Mouse (Mus musculus): ENCODE measurements around the gene Gm30302. TPM values are rescaled to one million over a fixed set of nuclear protein-coding genes. Genes with fewer than 3 reads are reported as not detected.
"Not testable (repeated sequence)": the region's sequence is repeated elsewhere in the genome, so short reads cannot be mapped to it uniquely, and the experiment has no call there.

The Gm30302 gene
- not detected for total RNA-seq (2022)

DNA sequence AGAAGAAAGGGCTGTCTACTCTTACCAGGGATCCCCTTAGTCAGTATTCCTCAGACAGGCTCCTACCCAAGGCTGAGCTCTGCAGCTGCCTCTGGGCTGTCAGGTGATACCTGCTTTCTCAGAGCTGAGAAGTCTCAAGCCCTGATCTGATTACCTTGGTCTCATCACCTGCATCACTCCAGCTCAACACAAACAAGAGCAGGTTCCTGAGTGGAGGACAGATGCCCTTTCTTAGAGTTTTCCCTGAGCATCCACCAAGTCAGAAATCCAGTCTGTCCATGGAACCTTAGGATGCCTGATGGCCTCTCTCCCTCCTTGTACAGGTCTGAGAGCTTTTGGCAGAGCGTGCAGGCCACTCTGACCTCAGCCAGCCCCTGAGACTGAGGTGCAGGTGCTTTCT lies at the start of gene Gm30302:
Gene Gm30302 (minus strand): TSS at position 101 of the 400 bp plus-strand sequence.
- no peak for DNase-seq (ENCODE audit: low spot score in 2 of 2)

DNA sequence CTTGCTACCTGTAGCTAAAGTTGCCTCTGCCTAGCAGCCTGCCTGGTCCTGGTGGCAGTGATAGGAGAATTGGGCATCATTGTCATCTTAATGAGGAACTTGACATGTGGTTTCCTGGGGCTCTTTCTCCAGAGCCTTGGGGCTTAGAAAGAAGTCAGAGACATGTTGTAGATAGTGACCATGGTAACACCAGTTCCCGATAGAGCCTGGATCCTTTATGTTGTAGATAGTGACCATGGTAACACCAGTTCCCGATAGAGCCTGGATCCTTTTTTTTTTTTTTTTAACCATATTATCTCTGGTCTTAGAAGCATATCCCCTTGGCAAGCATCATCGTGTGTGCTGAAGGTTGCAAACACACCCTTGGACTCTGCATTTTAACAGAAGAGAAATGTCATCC lies 48.0 kb upstream of the Gm30302 start:
- DNase-seq (ENCODE audit: low spot score in 2 of 2): no peak

DNA sequence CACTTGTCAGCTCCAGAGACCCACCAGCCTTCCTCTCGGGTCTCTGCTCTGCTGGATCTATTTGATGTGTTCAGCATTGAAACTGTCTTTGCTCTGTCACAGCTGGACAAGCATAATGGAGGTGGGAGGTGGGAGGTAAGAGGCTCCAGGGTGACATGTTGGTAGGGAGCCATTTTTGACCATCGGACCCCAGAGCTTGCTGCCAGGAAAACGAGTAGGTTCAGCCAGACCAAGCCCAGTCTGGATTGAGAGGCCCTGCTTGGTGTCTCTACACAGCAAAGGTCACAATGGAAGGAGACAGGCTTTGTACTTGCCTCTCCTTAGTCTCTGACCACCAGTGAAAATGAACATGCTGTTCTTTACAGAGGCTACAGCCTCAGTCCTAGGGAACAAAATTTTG lies 47.3 kb upstream of the Gm30302 start:
- no peak for DNase-seq (ENCODE audit: low spot score in 2 of 2)

DNA sequence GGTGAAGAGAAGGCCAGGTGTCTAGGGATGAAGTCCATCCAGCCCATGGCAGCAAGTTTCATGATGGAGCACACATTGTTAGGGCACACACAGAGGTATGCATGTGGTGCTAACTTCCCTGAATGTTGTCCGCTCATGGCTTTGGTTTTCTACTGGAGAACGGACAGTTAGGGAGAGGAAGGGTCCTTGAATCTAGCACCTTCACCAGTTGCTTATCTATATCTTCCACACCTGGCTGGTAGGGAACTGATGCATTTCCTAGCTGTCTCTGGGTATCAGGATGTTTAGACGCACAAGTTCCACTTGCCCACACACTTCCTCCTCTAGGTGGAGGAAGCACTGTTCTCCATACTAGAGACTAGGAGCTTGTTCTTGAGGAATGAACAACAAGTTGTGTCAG lies 46.9 kb upstream of the Gm30302 start:
- DNase-seq (ENCODE audit: low spot score in 2 of 2): no peak

DNA sequence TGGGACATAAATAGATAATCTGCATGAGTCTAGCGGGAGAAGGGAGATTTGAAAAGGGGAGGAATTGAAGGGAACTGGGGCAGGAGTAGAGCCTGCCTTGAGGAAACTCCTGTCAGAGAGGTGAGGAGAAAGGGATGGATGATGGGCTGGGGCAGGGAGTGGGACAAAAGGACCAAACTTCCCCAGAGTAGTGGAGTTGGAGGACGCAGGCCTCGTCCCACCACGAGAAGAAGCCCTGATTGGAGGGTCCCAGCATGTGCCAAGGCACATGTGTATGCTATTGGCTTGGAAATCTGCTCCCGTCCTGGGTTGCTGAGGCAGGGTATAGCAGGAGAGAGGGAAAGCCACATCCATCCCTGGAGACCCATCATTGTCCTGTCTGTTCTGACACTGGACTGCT lies 45.3 kb upstream of the Gm30302 start:
- DNase-seq (ENCODE audit: low spot score in 2 of 2): no peak

DNA sequence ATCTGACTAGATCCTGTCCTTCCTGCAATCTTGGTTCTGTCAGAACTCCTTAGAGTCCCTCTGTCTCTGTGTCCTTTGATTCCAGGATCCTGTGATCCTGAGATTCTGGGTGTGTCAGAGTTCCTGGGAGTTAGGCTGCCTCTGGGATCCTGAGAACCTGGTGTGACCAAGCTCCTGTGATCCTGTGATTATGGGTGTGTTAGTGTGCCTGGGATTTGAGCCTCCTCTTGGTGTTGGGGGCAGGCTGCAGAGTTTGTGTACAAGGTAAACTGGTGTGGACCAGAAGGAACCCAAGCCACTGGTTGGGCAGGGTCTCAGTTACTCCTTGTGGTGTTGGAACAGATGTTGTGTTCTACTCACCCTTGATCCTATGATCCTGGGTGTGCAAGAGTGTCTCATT lies 42.4 kb upstream of the Gm30302 start:
- no peak for DNase-seq (ENCODE audit: low spot score in 2 of 2)

DNA sequence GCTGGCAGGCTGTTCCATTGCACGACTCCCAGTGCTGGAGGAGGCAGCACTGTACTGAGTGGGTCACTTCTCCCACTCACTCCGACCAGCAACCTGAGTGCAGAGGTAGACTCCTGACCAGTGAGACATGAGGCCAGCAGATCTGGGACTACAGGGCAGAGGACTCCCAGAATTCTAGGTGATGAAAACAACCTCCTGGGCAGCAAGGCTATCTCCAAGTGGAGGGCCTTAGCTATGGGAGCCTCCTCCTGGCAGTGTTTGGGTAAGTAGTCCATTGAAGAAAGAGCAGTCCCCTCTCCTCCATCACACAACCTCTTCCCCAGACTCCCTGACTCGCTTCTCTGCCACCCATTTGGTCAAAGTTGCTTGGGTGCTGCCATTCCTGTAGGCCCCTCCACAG lies 31.6 kb upstream of the Gm30302 start:
- no peak for DNase-seq (ENCODE audit: low spot score in 2 of 2)

DNA sequence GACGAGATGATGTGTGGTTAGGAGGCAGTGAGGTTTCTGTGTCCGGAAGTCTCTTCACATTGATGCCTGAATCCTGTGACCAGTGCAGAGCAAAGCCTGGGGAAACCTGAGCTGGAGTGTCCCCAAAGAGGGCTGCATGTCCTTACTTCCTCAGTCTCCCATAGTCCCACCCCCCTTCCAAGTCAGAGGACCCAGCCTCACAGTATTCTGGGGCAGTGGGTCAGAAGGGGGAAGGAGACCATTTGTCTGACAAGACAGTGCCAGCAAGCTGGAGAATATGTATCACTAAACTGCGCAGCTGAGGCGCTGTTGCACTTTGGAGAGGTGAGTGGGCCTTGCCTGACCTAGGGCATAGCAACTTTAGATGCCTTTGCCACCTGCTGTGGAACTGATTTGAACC lies 26.5 kb upstream of the Gm30302 start:
- DNase-seq (ENCODE audit: low spot score in 2 of 2): no peak

DNA sequence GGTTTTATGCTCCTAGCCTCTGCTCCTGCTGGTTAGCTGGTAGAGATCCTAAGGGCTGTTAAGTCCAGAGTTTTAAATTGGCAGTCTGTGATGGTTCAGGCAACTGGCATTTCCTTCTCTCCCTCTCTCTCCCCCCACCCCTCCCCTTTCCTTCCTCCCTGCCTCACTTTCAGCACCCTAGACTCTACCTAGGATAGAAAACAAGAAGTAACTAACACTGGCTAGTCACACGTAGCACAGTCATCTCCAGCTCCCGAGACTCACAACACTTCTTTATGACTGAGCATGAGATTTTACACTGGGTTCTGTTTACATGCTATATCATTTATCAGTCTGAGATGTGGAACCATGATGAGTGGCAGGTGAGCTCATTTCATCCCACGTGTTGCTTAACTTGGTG lies 16.2 kb upstream of the Gm30302 start:
- no peak for DNase-seq (ENCODE audit: low spot score in 2 of 2)

DNA sequence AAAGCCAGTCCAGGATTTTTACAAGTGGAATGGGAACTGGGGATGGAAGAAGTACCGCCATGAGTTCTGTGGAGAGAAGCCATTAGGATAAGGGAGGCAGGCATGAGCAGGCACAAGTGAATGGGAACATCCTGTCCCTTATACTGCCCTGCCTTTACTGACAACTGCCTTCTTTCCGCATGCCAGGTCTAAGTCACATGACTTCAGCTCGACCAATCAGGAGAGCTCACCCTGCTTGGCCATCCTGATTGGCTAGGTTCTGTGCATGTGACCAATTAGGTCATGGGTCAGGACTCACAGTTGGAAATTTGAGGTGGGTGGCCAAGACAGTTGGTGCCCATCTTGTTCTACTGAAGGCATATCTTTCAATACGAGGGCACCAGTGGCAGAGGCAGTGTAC lies 15.6 kb upstream of the Gm30302 start:
- DNase-seq (ENCODE audit: low spot score in 2 of 2): no peak

DNA sequence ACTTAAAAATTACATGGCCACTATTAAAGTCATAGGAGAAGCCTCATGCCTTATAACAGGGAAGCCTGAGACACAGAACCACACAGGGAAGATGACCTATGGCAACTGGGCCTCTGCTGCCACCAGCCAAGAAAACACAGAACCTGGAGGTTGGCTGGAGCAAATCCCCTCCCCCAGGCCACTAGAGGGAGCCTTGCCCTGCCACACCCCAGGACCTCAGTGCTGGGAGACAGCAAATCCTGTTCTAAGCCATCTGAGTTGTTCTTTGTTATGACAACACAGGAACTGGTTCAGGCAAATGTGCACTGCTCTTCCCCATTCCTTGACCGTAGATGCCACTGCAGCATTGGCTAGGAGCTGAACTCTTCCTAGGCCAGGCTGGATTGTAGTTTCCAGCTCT lies 8.3 kb upstream of the Gm30302 start:
- no peak for DNase-seq (ENCODE audit: low spot score in 2 of 2)

DNA sequence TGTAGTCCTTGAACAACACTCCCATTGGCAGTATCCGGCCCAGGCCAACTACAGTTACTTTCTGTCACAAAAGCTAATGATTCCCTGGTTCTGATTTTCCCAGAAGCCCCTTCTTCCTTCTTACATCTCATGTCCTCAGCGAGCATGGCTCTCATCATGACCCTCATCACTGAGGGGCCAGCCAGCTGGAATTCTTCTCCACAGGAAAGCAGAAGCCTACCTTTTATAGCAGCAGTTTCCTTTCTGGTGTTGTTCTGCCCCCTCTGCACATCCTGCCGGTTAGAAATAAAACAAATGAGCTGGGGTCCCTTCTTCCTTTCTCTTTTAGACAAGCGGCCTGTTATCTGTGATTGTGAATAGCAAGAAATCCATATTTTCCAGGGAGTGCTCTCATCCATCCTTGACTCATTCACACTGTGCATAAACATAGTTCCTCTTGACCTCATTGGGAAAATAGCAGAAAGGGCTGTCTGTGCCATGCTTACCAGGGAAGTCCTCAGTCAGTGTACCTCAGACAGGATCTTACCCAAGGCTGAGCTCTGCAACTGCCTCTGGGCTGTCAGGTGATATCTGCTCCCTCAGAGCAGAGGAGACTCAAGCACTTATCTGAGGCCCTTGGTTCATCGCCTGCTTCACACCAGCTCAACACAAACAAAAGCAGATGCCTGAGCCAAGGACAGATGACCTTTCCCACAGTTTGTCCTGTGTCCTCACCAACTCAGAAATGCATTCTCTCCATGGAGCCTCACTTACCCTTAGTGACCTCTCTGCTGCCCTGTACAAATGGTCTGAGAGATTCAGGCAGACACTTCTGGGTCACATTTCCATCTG lies 10.0 kb downstream of the Gm30302 start:
- DNase-seq (ENCODE audit: low spot score in 2 of 2): no peak

DNA sequence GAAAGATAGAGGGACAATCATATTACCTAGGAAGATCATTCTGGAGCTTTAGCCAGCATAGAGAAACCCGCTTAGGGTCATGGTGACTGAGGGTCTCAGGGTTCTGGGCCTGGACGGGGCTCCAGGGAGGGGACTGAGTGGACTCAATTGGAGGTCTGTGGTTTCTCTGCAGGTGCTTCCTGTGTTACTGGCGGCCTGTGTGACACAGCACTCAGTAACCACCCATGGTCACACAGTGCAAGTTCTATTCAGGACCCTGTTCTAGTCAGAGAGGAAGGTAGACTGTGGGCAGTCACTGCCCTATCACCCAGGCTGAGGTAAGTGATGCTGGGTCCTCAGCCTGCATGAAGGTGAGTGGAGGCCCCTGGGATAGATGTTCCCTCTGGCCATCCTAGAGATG lies 14.9 kb downstream of the Gm30302 start:
- no peak for DNase-seq (ENCODE audit: low spot score in 2 of 2)

DNA sequence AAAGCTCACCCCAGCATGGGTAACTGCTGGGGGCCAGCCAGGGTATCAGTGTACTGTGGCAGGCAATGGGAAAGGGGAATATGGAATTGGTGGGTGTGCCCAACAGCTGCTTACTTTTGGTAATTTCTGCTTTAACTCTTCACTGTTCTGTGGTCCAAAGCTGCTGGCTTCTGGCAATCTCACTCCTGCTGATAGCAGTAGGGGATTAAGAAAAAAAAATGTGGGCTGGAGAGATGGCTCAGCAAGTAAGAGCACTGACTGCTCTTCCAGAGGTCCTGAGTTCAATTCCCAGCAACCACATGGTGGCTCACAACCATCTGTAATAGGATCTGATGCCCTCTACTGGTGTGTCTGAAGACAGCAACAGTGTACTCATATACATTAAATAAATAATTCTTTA lies 27.3 kb downstream of the Gm30302 start:
- DNase-seq (ENCODE audit: low spot score in 2 of 2): not testable (repeated sequence)

DNA sequence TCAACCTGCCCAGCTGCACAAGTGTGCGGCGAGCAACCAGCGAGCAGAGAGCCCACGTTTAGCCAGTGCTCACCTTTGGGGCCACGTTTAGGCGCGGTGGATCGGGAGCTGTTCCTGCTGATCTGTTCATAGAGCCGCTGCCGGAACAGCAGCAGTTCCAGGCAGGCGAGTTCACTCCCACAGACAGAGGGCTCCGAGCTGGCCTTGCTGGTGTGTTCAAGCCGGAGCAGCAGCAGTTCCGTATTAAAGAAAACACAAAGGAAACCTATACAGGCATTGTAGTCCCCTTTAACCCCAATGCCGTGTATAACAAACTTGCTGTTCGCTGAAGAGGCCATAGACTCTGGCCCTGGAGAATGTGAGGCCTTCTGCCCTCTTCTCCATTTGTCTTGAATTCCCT lies 29.7 kb downstream of the Gm30302 start:
- no peak for DNase-seq (ENCODE audit: low spot score in 2 of 2)

DNA sequence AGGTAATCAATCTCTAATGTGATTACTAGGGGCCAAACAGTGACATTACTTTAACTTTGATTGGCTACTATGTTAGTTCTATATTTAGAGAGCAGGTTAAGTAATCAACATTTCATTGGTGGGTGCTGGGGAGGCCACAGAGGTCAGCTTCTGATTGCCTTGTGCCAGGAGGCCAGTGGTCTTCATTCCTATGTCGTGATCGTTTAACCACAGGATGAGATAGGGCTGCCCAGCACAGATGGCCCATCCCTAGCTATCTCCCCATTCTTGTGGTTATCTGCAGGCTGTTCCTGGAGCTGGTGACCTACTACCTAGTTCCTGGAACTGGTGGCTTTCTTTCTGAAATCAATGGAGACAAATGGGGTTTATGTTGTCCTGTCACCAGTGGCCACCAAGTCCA lies 30.8 kb downstream of the Gm30302 start:
- no peak for DNase-seq (ENCODE audit: low spot score in 2 of 2)

DNA sequence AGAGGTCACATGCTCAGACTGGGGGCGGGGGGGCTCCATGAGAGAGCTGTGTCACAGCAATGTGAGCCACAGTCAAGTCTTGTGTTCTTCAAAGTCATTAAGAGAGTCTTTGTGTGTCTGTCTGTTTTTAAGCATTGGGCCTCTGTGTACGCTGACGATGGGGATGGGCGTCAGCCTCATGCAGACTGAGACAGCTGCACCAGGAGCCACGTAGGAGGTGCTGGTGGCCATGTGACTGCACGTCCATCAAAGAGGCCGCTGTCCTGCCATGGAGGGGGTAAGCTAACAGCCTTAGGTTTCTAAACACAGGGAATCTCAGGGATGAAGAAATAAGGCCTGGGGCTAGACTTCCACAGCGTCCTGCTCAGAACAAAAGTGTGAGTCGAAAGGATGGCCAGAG lies 32.5 kb downstream of the Gm30302 start:
- no peak for DNase-seq (ENCODE audit: low spot score in 2 of 2)

DNA sequence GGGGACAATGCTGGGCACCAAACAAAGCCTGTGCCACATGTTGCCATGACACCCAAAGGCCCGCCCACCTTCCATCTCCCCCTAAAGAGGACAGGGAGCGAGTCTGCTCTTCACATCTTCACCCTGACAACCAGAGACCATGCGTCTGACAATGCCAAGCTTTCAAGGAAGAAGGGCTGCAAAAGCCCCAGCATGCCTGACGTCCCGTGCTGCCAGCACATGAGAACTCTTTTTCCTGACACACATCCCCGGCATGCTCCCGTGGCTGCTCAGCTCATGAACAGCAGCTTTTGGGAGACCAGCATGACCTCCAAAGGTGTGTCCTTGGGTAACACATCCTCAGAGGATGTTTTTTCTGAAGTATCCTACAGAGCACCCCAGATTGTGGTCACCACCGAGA lies 33.5 kb downstream of the Gm30302 start:
- DNase-seq (ENCODE audit: low spot score in 2 of 2): no peak

DNA sequence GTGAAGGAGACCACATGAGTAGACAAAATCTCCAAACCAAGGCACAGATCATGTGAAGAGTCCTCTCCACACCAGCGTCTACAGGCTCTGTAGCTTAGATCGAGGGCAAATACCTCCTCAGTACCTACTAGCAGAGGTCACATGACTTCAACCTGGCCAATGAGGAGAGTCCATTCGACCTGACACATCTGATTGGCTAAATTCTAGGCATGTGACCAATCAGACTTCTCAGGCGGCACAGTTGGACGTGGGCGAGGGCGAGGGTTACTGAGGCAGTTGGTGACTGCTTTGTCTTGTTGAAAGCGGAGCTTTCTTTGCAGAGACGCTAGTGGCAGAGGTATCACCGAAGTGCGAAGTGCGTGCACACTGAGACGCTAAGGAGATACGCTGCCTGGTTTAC lies 36.6 kb downstream of the Gm30302 start:
- DNase-seq (ENCODE audit: low spot score in 2 of 2): no peak

DNA sequence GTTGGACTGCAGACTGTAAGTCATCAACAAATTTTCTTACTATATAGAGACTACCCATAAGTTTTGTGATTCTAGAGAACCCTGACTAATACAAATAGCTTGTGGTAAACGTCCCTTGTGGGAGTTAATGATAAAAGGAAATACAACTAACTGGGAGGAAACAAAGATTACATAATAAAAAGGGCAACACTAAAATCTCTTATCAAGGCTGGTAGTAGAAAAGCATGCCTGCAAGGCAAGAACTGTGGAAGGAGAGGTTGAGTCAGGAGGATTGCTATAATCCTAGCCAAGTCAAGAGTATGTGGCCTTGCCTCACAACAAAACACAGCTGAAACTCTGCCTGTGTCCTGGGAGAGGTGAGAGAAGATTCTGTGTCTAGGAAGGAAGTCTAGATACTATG lies 38.1 kb downstream of the Gm30302 start:
- DNase-seq (ENCODE audit: low spot score in 2 of 2): no peak

DNA sequence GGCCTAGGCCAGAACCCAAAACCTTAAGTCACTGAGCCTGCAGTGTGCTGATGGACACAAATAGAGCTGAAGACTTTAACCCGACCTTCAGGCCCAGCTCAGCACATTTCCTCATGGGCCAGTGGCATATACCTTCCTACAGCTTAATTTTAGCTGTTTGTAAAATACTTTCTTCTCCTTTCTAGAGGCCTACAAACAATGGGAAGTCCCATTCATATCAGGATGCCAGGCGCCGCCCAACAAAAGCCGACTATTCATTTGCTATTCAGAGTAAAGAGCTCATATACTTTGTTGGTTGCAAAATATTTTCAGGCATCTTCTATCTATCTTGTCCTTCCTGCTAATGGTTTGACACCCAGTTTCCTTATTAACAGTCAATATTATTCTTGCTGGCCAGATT lies 40.8 kb downstream of the Gm30302 start:
- DNase-seq (ENCODE audit: low spot score in 2 of 2): no peak

DNA sequence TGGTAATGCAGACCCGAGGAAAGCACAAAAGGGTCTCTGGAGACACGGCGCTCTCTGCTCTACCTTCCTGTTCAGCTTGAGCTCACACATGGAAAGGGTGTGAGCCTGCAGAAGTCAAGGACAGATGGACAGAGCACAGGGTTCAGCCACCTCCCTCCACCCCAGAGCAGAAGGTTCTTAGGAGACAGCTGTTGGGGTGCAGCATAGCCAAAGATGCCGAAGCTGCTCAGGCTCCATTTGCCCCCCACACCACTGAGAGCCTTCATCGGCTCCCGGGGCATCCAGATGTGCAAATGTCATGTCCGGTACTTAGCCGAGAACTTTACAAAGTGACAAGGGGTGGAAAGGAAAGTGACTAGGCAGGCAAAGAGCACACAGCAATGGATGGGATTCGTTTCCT lies 42.2 kb downstream of the Gm30302 start:
- DNase-seq (ENCODE audit: low spot score in 2 of 2): no peak

DNA sequence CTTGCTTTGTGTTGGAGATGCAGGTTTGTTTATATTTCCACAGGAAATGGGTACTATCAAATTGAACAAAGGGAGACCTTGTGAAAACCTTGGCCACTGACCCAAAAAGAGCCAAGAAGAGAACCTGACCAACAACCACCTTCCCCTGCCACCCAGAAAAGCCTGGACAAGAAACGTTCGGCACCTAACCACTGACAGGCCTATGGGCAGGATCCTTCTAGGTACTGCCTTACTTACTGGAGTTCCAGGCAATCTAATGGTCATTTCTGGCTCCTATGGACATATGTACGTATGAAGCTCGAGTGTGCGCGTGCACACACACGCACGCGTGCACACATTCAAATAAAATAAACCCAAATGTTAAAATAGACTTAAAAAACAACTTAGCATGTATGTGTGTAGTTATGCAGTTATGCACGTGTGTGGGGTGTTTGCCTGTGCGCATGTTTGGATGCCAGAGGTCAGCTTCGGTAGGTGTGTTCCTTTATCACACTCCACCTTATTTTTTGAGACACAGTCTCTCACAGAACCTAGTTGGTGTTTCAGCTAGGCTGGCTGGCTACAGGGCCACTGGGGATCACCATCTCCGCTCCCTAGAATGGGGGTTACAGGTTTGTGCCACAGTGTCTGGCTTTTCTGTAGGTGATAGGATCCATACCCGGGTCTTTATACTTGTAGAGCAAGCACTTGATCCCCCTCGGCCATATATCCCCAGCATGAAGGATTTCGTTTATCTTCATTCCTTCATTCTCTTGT lies 57.3 kb downstream of the Gm30302 start:
- DNase-seq (ENCODE audit: low spot score in 2 of 2): no peak
